Mouse (Mus musculus): ENCODE results near the gene Plppr2. TPM values are rescaled to one million over a fixed set of nuclear protein-coding genes. Genes with fewer than 3 reads are reported as not detected.

Plppr2 gene
- polyA plus RNA-seq, 1 experiment from 2014 or later = 22.2 TPM

- Histone ChIP-seq H3K4me2 (peak within 1 kb of the TSS; percentile 99), H3K4me1 (ENCODE audit: control insufficient read depth, insufficient read depth, low read length) (peaks cover 6% of the 10 kb centered on the region; the same call in 1 of the 2 replicates), H3K9me3 (ENCODE audit: control insufficient read depth, low read length) (no peaks in the 10 kb centered on the region), H3K4me3 (ENCODE audit: low read depth, low read length) (peak within 1 kb of the TSS; percentile 64), H3K27me3 (ENCODE audit: control insufficient read depth, insufficient read depth, low read length) (peaks cover 5% of the 10 kb centered on the region), H3K36me3 (ENCODE audit: control insufficient read depth, insufficient read depth, low read length) (no peaks in the 10 kb centered on the region), H3K27ac (ENCODE audit: low read depth, low read length) (no peak within 1 kb of the TSS), H3K9ac (ENCODE audit: low read length) (peak within 1 kb of the TSS; percentile 71)
- ATAC-seq (ENCODE audit: low FRiP score) (peak; percentile 97), DNase-seq (ENCODE audit: low spot score, missing footprints) (peak; percentile 99)
- under 1% methylated on average over 35 of the region's 36 CpGs for WGBS
Measured at GRCm38 (mm10) chr9:21918035-21918592, 18.7 kb upstream of the Plppr2 start, which contains the start of gene Rab3d. Gene Rab3d, minus strand, starts transcription at chr9:21918192.

- Histone ChIP-seq H3K27ac (ENCODE audit: low read depth, low read length) (no peak overlapping the region), H3K9me3 (ENCODE audit: control insufficient read depth, low read length) (no peaks in the 10 kb centered on the region), H3K27me3 (ENCODE audit: control insufficient read depth, insufficient read depth, low read length) (peaks cover 5% of the 10 kb centered on the region), H3K4me3 (ENCODE audit: low read depth, low read length) (peak overlapping the region; percentile 64), H3K36me3 (ENCODE audit: control insufficient read depth, insufficient read depth, low read length) (no peaks in the 10 kb centered on the region), H3K4me2 (peak overlapping the region; percentile 99), H3K9ac (ENCODE audit: low read length) (no peak overlapping the region), H3K4me1 (ENCODE audit: control insufficient read depth, insufficient read depth, low read length) (peaks cover 6% of the 10 kb centered on the region; the same call in 1 of the 2 replicates)
- DNase-seq (ENCODE audit: low spot score, missing footprints) = peak; percentile 77
- ATAC-seq (ENCODE audit: low FRiP score) = no peak
- WGBS = 18% methylated on average over 5 of the region's 5 CpGs
Measured at GRCm38 (mm10) chr9:21918692-21919384, 18.0 kb upstream of the Plppr2 start.

- WGBS = 93% methylated on average over 4 of the region's 4 CpGs
Measured at GRCm38 (mm10) chr9:21923036-21923435, 13.8 kb upstream of the Plppr2 start.

GRCm38 (mm10) chr9:21923490-21924098 lies 13.2 kb upstream of the Plppr2 start:
- 88% methylated on average over 3 of the region's 3 CpGs for WGBS
- no peak for ATAC-seq (ENCODE audit: low FRiP score)
- H3K4me2 ChIP-seq = no peak overlapping the region
- DNase-seq (ENCODE audit: low spot score, missing footprints) = peak; percentile 84
- H3K9ac ChIP-seq (ENCODE audit: low read length) = no peak overlapping the region
- H3K36me3 ChIP-seq (ENCODE audit: control insufficient read depth, insufficient read depth, low read length) = no peaks in the 10 kb centered on the region
- H3K4me1 ChIP-seq (ENCODE audit: control insufficient read depth, insufficient read depth, low read length) = peaks cover 11% of the 10 kb centered on the region
- H3K27me3 ChIP-seq (ENCODE audit: control insufficient read depth, insufficient read depth, low read length) = no peaks in the 10 kb centered on the region; the same call in 1 of the 2 replicates
- H3K4me3 ChIP-seq (ENCODE audit: low read depth, low read length) = no peak overlapping the region
- no peak overlapping the region for H3K27ac ChIP-seq (ENCODE audit: low read depth, low read length)
- H3K9me3 ChIP-seq (ENCODE audit: control insufficient read depth, low read length) = no peaks in the 10 kb centered on the region

More at GRCm38 (mm10) chr9:21923036-21923435, 13.8 kb upstream of the Plppr2 start:
- DNase-seq (ENCODE audit: low spot score, missing footprints) = peak; percentile 80
- Histone ChIP-seq H3K4me2 (no peak overlapping the region), H3K27ac (ENCODE audit: low read depth, low read length) (no peak overlapping the region), H3K27me3 (ENCODE audit: control insufficient read depth, insufficient read depth, low read length) (no peaks in the 10 kb centered on the region; the same call in none of the 2 replicates), H3K36me3 (ENCODE audit: control insufficient read depth, insufficient read depth, low read length) (no peaks in the 10 kb centered on the region), H3K9me3 (ENCODE audit: control insufficient read depth, low read length) (no peaks in the 10 kb centered on the region), H3K4me3 (ENCODE audit: low read depth, low read length) (no peak overlapping the region), H3K9ac (ENCODE audit: low read length) (no peak overlapping the region), H3K4me1 (ENCODE audit: control insufficient read depth, insufficient read depth, low read length) (peaks cover 14% of the 10 kb centered on the region)
- ATAC-seq (ENCODE audit: low FRiP score) = no peak

- DNase-seq (ENCODE audit: low spot score, missing footprints) = peak; percentile 72
- H3K4me2 ChIP-seq = no peak overlapping the region
- no peak overlapping the region for H3K4me3 ChIP-seq (ENCODE audit: low read depth, low read length)
- no peak overlapping the region for H3K9ac ChIP-seq (ENCODE audit: low read length)
- no peaks in the 10 kb centered on the region for H3K9me3 ChIP-seq (ENCODE audit: control insufficient read depth, low read length)
- H3K27ac ChIP-seq (ENCODE audit: low read depth, low read length) = no peak overlapping the region
- 83% methylated on average over 6 of the region's 6 CpGs for WGBS
- H3K4me1 ChIP-seq (ENCODE audit: control insufficient read depth, insufficient read depth, low read length) = peaks cover 11% of the 10 kb centered on the region
- ATAC-seq (ENCODE audit: low FRiP score) = no peak
- H3K27me3 ChIP-seq (ENCODE audit: control insufficient read depth, insufficient read depth, low read length) = no peaks in the 10 kb centered on the region; the same call in 1 of the 2 replicates
- no peaks in the 10 kb centered on the region for H3K36me3 ChIP-seq (ENCODE audit: control insufficient read depth, insufficient read depth, low read length)
Measured at GRCm38 (mm10) chr9:21924099-21924493, 12.7 kb upstream of the Plppr2 start.

- no peak for ATAC-seq (ENCODE audit: low FRiP score)
- 87% methylated on average over 3 of the region's 3 CpGs for WGBS
Measured at GRCm38 (mm10) chr9:21925034-21925433, 11.8 kb upstream of the Plppr2 start.

GRCm38 (mm10) chr9:21925506-21925905 lies 11.3 kb upstream of the Plppr2 start:
- Histone ChIP-seq H3K4me1 (ENCODE audit: control insufficient read depth, insufficient read depth, low read length) (peaks cover 11% of the 10 kb centered on the region), H3K36me3 (ENCODE audit: control insufficient read depth, insufficient read depth, low read length) (no peaks in the 10 kb centered on the region), H3K4me3 (ENCODE audit: low read depth, low read length) (no peak overlapping the region), H3K27ac (ENCODE audit: low read depth, low read length) (no peak overlapping the region), H3K27me3 (ENCODE audit: control insufficient read depth, insufficient read depth, low read length) (no peaks in the 10 kb centered on the region; the same call in 1 of the 2 replicates), H3K9me3 (ENCODE audit: control insufficient read depth, low read length) (no peaks in the 10 kb centered on the region), H3K9ac (ENCODE audit: low read length) (no peak overlapping the region), H3K4me2 (no peak overlapping the region)
- 91% methylated on average over 1 of the region's 1 CpGs for WGBS
- ATAC-seq (ENCODE audit: low FRiP score) = no peak
- peak; percentile 53 for DNase-seq (ENCODE audit: low spot score, missing footprints)

More at GRCm38 (mm10) chr9:21925034-21925433, 11.8 kb upstream of the Plppr2 start:
- peak; percentile 75 for DNase-seq (ENCODE audit: low spot score, missing footprints)
- Histone ChIP-seq H3K4me3 (ENCODE audit: low read depth, low read length) (no peak overlapping the region), H3K27me3 (ENCODE audit: control insufficient read depth, insufficient read depth, low read length) (no peaks in the 10 kb centered on the region; the same call in 1 of the 2 replicates), H3K4me1 (ENCODE audit: control insufficient read depth, insufficient read depth, low read length) (peaks cover 11% of the 10 kb centered on the region), H3K36me3 (ENCODE audit: control insufficient read depth, insufficient read depth, low read length) (no peaks in the 10 kb centered on the region), H3K9ac (ENCODE audit: low read length) (no peak overlapping the region), H3K9me3 (ENCODE audit: control insufficient read depth, low read length) (no peaks in the 10 kb centered on the region), H3K4me2 (no peak overlapping the region), H3K27ac (ENCODE audit: low read depth, low read length) (no peak overlapping the region)

GRCm38 (mm10) chr9:21926155-21926554 lies 10.7 kb upstream of the Plppr2 start:
- H3K4me3 ChIP-seq (ENCODE audit: low read depth, low read length) = no peak overlapping the region
- H3K27me3 ChIP-seq (ENCODE audit: control insufficient read depth, insufficient read depth, low read length) = no peaks in the 10 kb centered on the region; the same call in 1 of the 2 replicates
- no peaks in the 10 kb centered on the region for H3K36me3 ChIP-seq (ENCODE audit: control insufficient read depth, insufficient read depth, low read length)
- no peaks in the 10 kb centered on the region for H3K9me3 ChIP-seq (ENCODE audit: control insufficient read depth, low read length)
- ATAC-seq (ENCODE audit: low FRiP score) (no peak), DNase-seq (ENCODE audit: low spot score, missing footprints) (no peak)
- H3K4me2 ChIP-seq = peak overlapping the region; percentile 72
- 0 out of 2 replicates have a peak overlapping the region, but pooled peaks have one; percentile 71 for H3K9ac ChIP-seq (ENCODE audit: low read length)
- WGBS = 85% methylated on average over 6 of the region's 6 CpGs
- peaks cover 11% of the 10 kb centered on the region for H3K4me1 ChIP-seq (ENCODE audit: control insufficient read depth, insufficient read depth, low read length)
- no peak overlapping the region for H3K27ac ChIP-seq (ENCODE audit: low read depth, low read length)

- DNase-seq (ENCODE audit: low spot score, missing footprints) (no peak), ATAC-seq (ENCODE audit: low FRiP score) (no peak)
- Histone ChIP-seq H3K9ac (ENCODE audit: low read length) (peak overlapping the region; percentile 71), H3K4me1 (ENCODE audit: control insufficient read depth, insufficient read depth, low read length) (peaks cover 11% of the 10 kb centered on the region), H3K4me2 (peak overlapping the region; percentile 72), H3K9me3 (ENCODE audit: control insufficient read depth, low read length) (no peaks in the 10 kb centered on the region), H3K4me3 (ENCODE audit: low read depth, low read length) (peak overlapping the region; percentile 41), H3K36me3 (ENCODE audit: control insufficient read depth, insufficient read depth, low read length) (no peaks in the 10 kb centered on the region), H3K27me3 (ENCODE audit: control insufficient read depth, insufficient read depth, low read length) (no peaks in the 10 kb centered on the region), H3K27ac (ENCODE audit: low read depth, low read length) (no peak overlapping the region)
- 5% methylated on average over 6 of the region's 6 CpGs for WGBS
Measured at GRCm38 (mm10) chr9:21926784-21927183, 10.0 kb upstream of the Plppr2 start.
